Mouse (Mus musculus): Measurements from ENCODE around the gene Mgat1. TPM values are rescaled to one million over a fixed set of nuclear protein-coding genes. Genes with fewer than 3 reads are reported as not detected.

The Mgat1 gene
- polyA plus RNA-seq, 1 experiment from 2014 or later = 44.9 TPM

DNA sequence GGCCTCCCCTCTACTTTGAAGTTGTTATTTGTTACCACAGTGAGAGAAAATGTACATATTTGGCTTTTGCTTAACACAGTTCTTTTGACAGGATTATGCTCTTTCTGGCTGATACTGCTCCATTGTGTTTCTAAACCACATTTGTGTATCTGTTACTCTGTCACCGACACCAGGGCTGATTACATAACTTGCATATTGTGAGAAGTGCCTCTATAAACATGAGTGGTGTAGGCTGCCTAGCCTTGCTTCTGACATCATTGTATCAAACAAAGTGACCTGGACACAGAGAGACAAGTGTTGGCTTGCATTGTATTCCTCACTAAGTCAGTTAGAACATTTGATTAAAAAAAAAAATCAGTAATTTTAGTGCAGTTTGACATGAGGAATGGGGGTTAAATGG is 15.8 kb downstream of the Mgat1 start:
- Histone ChIP-seq H3K9me3 (no peaks in the 10 kb centered on the region), H3K4me3 (no peak overlapping the region), H3K27ac (no peak overlapping the region), H3K4me1 (no peaks in the 10 kb centered on the region; the same call in 1 of the 2 replicates), H3K27me3 (ENCODE audit: poor library complexity, severe bottlenecking) (no peaks in the 10 kb centered on the region), H3K36me3 (replicated peaks) (peaks cover 70% of the 10 kb centered on the region)
- no peak for DNase-seq (ENCODE audit: extremely low spot score, low spot score)
- 98% methylated on average over 1 of the region's 1 CpGs for WGBS

- Histone ChIP-seq H3K27ac (no peak overlapping the region), H3K4me1 (no peaks in the 10 kb centered on the region; the same call in 1 of the 2 replicates), H3K9me3 (no peaks in the 10 kb centered on the region), H3K27me3 (ENCODE audit: poor library complexity, severe bottlenecking) (no peaks in the 10 kb centered on the region), H3K4me3 (no peak overlapping the region), H3K36me3 (replicated peaks) (peaks cover 64% of the 10 kb centered on the region)
- WGBS = 96% methylated on average over 21 of the region's 21 CpGs
- no peak for DNase-seq (ENCODE audit: extremely low spot score, low spot score)
Measured at GRCm38 (mm10) chr11:49260598-49261312, 16.8 kb downstream of the Mgat1 start.

DNA sequence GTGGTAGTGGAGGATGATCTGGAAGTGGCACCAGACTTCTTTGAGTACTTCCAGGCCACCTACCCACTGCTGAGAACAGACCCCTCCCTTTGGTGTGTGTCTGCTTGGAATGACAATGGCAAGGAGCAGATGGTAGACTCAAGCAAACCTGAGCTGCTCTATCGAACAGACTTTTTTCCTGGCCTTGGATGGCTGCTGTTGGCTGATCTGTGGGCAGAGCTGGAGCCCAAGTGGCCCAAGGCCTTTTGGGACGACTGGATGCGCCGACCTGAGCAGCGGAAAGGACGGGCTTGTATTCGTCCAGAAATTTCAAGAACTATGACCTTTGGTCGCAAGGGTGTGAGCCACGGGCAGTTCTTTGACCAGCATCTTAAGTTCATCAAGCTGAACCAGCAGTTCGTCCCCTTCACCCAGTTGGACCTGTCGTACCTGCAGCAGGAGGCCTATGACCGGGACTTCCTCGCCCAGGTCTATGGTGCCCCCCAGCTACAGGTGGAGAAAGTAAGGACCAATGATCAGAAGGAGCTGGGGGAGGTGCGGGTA is 17.4 kb downstream of the Mgat1 start:
- H3K9me3 ChIP-seq = no peaks in the 10 kb centered on the region
- no peaks in the 10 kb centered on the region; the same call in 1 of the 2 replicates for H3K4me1 ChIP-seq
- DNase-seq (ENCODE audit: extremely low spot score, low spot score) = no peak
- no peak overlapping the region for H3K27ac ChIP-seq
- peaks cover 63% of the 10 kb centered on the region for H3K36me3 ChIP-seq (replicated peaks)
- WGBS = 92% methylated on average over 14 of the region's 14 CpGs
- H3K4me3 ChIP-seq = no peak overlapping the region
- H3K27me3 ChIP-seq (ENCODE audit: poor library complexity, severe bottlenecking) = no peaks in the 10 kb centered on the region

DNA sequence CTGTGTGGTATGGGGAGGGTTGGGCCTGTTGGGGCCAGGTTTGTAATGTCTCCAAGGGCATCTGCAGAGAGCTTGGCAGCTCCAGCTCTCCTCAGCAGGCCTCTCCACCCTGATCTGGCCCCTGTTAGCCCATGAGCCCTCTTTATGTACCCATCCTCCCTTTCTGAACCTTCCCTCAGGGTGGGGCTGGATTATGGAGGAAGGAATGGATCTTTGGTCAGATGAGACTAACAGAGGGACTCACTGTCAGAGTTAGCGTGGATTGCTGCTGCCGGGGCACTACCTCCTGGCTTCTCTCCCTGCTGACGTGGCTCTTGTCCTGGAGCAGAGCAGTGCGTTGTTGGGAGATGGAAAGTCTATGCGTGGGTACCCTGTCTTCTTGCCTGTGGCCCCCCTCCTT is 18.3 kb downstream of the Mgat1 start:
- Histone ChIP-seq H3K9me3 (no peaks in the 10 kb centered on the region), H3K36me3 (replicated peaks) (peaks cover 58% of the 10 kb centered on the region), H3K27ac (no peak overlapping the region), H3K4me3 (no peak overlapping the region), H3K4me1 (no peaks in the 10 kb centered on the region; the same call in 1 of the 2 replicates), H3K27me3 (ENCODE audit: poor library complexity, severe bottlenecking) (no peaks in the 10 kb centered on the region)
- WGBS = 94% methylated on average over 5 of the region's 5 CpGs
- no peak for DNase-seq (ENCODE audit: extremely low spot score, low spot score)

DNA sequence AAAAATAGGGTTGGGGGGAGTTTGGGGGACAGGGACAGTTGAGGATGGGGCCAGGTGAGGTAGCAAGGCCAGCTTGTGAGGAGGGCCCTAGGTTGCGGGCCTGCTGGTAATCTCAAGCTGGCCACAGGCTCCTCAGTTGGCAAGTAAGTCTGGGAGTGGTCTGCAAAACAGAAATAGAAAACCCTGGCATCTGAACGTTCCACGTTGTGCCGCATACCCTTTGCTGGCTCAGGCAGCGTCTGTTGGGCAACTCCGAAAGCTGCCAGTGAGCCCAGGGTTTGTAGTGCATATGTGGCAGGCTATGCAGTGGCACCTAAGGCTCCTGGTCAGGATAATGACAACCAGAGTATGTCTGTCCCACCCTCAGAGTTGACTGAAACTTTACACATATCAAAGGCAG is 19.2 kb downstream of the Mgat1 start:
- no peak overlapping the region for H3K27ac ChIP-seq
- no peaks in the 10 kb centered on the region for H3K9me3 ChIP-seq
- H3K36me3 ChIP-seq (replicated peaks) = peaks cover 53% of the 10 kb centered on the region
- no peak for DNase-seq (ENCODE audit: extremely low spot score, low spot score)
- H3K27me3 ChIP-seq (ENCODE audit: poor library complexity, severe bottlenecking) = no peaks in the 10 kb centered on the region
- no peaks in the 10 kb centered on the region; the same call in 1 of the 2 replicates for H3K4me1 ChIP-seq
- H3K4me3 ChIP-seq = no peak overlapping the region
- WGBS = 95% methylated on average over 6 of the region's 6 CpGs

DNA sequence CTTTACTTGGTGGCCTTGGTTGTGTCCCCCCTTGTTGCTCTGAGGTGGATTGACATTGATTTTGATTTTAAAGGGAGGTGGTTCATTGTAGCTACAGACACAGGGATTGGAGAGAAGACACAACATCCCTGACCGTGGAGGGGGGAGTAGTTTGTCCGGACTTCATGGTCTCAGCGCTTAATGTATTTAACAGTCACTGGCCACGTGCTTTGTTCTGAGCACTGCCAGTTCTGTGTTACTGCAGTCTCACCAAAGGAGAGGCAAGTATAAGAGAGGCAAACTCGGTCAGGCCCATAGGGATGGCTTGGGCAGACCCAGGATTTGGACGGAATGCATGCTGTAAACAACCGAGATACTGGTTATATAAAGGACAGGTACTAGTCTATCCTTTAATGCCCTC is 20.1 kb downstream of the Mgat1 start:
- H3K4me3 ChIP-seq = no peak overlapping the region
- no peaks in the 10 kb centered on the region for H3K27me3 ChIP-seq (ENCODE audit: poor library complexity, severe bottlenecking)
- DNase-seq (ENCODE audit: extremely low spot score, low spot score) = no peak
- WGBS = 94% methylated on average over 7 of the region's 7 CpGs
- H3K36me3 ChIP-seq (replicated peaks) = peaks cover 53% of the 10 kb centered on the region
- no peaks in the 10 kb centered on the region; the same call in 1 of the 2 replicates for H3K4me1 ChIP-seq
- no peak overlapping the region for H3K27ac ChIP-seq
- H3K9me3 ChIP-seq = no peaks in the 10 kb centered on the region

DNA sequence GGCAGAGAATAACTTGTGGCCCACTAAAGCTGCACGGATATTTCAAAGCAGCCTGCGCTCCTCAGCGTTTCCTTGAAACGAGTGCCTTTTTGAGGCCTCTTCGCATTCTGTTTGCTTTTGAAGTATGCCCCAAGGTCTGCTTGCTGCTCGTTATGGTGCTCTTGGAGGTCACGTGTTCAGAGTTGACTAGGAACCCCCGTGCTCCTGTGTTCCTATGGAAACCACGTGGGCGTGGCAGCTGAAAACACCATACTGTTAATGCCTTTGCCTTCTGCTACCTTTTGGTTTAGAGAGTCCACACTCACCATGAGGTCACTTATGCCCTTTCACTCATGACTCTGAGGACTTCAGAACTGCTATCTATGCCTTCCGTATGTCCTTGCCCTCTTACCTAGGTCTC is 20.6 kb downstream of the Mgat1 start:
- DNase-seq (ENCODE audit: extremely low spot score, low spot score) = no peak
- WGBS = 85% methylated on average over 11 of the region's 11 CpGs
- Histone ChIP-seq H3K4me3 (no peak overlapping the region), H3K27me3 (ENCODE audit: poor library complexity, severe bottlenecking) (no peaks in the 10 kb centered on the region), H3K36me3 (replicated peaks) (peaks cover 50% of the 10 kb centered on the region), H3K27ac (no peak overlapping the region), H3K9me3 (no peaks in the 10 kb centered on the region), H3K4me1 (no peaks in the 10 kb centered on the region; the same call in 1 of the 2 replicates)

- Histone ChIP-seq H3K4me3 (no peak overlapping the region), H3K36me3 (replicated peaks) (peaks cover 45% of the 10 kb centered on the region), H3K4me1 (no peaks in the 10 kb centered on the region; the same call in 1 of the 2 replicates), H3K27me3 (ENCODE audit: poor library complexity, severe bottlenecking) (no peaks in the 10 kb centered on the region), H3K9me3 (no peaks in the 10 kb centered on the region), H3K27ac (no peak overlapping the region)
- 87% methylated on average over 8 of the region's 8 CpGs for WGBS
- DNase-seq (ENCODE audit: extremely low spot score, low spot score) = no peak
Measured at GRCm38 (mm10) chr11:49265101-49265500, 21.1 kb downstream of the Mgat1 start.

DNA sequence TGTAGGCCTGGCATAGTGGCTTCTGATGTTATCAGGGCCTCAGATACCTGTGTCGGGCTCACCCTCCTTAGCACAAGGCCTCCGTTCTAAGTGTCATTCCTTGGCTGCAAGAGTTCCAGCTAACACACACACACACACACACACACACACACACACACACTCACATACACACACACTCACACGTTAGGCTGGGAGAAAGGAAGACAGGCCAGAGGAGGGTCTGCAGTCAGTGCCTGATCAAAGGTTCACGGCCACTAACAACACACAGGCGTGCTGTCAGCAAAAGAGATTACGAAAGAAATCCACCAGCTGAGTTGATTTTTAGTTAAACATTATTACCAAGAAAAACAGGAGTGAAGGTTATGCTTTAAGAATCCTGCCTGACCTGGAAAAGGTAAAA is 22.7 kb downstream of the Mgat1 start:
- H3K27ac ChIP-seq = no peak overlapping the region
- H3K36me3 ChIP-seq (replicated peaks) = peaks cover 29% of the 10 kb centered on the region
- no peak overlapping the region for H3K4me3 ChIP-seq
- WGBS = 87% methylated on average over 6 of the region's 6 CpGs
- no peaks in the 10 kb centered on the region for H3K9me3 ChIP-seq
- no peak for DNase-seq (ENCODE audit: extremely low spot score, low spot score)
- H3K4me1 ChIP-seq = no peaks in the 10 kb centered on the region; the same call in 1 of the 2 replicates
- H3K27me3 ChIP-seq (ENCODE audit: poor library complexity, severe bottlenecking) = no peaks in the 10 kb centered on the region

GRCm38 (mm10) chr11:49267316-49267715 is 23.3 kb downstream of the Mgat1 start:
- Histone ChIP-seq H3K4me3 (no peak overlapping the region), H3K27ac (no peak overlapping the region), H3K27me3 (ENCODE audit: poor library complexity, severe bottlenecking) (no peaks in the 10 kb centered on the region), H3K9me3 (no peaks in the 10 kb centered on the region), H3K4me1 (no peaks in the 10 kb centered on the region; the same call in 1 of the 2 replicates), H3K36me3 (replicated peaks) (peaks cover 23% of the 10 kb centered on the region)
- no peak for DNase-seq (ENCODE audit: extremely low spot score, low spot score)
- WGBS = 92% methylated on average over 10 of the region's 10 CpGs

GRCm38 (mm10) chr11:49267970-49268579 is 24.1 kb downstream of the Mgat1 start:
- no peak overlapping the region for H3K4me3 ChIP-seq
- no peaks in the 10 kb centered on the region for H3K9me3 ChIP-seq
- H3K36me3 ChIP-seq (replicated peaks) = peaks cover 15% of the 10 kb centered on the region
- no peak for DNase-seq (ENCODE audit: extremely low spot score, low spot score)
- no peaks in the 10 kb centered on the region for H3K27me3 ChIP-seq (ENCODE audit: poor library complexity, severe bottlenecking)
- no peaks in the 10 kb centered on the region; the same call in 1 of the 2 replicates for H3K4me1 ChIP-seq
- 92% methylated on average over 15 of the region's 15 CpGs for WGBS
- no peak overlapping the region for H3K27ac ChIP-seq

- peaks cover 3% of the 10 kb centered on the region for H3K36me3 ChIP-seq (replicated peaks)
- no peak for DNase-seq (ENCODE audit: extremely low spot score, low spot score)
- no peaks in the 10 kb centered on the region for H3K27me3 ChIP-seq (ENCODE audit: poor library complexity, severe bottlenecking)
- no peaks in the 10 kb centered on the region for H3K9me3 ChIP-seq
- WGBS = 96% methylated on average over 9 of the region's 9 CpGs
- H3K4me1 ChIP-seq = no peaks in the 10 kb centered on the region
- H3K4me3 ChIP-seq = no peak overlapping the region
- H3K27ac ChIP-seq = no peak overlapping the region
Measured at GRCm38 (mm10) chr11:49269761-49270160, 25.8 kb downstream of the Mgat1 start.

GRCm38 (mm10) chr11:49270368-49270767 is 26.4 kb downstream of the Mgat1 start:
- no peaks in the 10 kb centered on the region for H3K9me3 ChIP-seq
- no peaks in the 10 kb centered on the region for H3K36me3 ChIP-seq (replicated peaks)
- H3K27me3 ChIP-seq (ENCODE audit: poor library complexity, severe bottlenecking) = no peaks in the 10 kb centered on the region
- no peak for DNase-seq (ENCODE audit: extremely low spot score, low spot score)
- H3K4me1 ChIP-seq = no peaks in the 10 kb centered on the region
- no peak overlapping the region for H3K4me3 ChIP-seq
- 93% methylated on average over 4 of the region's 4 CpGs for WGBS
- no peak overlapping the region for H3K27ac ChIP-seq

Data from forebrain, embryonic 10.5 days (tissue).